Mouse (Mus musculus) adrenal gland, postnatal 14 days (tissue): ENCODE results near the gene Atp2c1. TPM values are rescaled to one million over a fixed set of nuclear protein-coding genes. Genes with fewer than 3 reads are reported as not detected.

ENCODE experiments used
- DNase-seq: peaks from one replicate; pipeline ENCODE4 v3.0.0; 2021; ENCODE audit warnings: mixed read lengths
- total RNA-seq: library from RNA; stranded (reverse); gene quantifications from 2 replicates; pipeline ENCODE4 v1.2.3, GENCODE M21; 2021

Gene Atp2c1
- total RNA-seq, 1 experiment from 2014 or later: 63.8 TPM

GRCm38 (mm10) chr9:105368605-105369004 is 158.5 kb downstream of the Atp2c1 start:
- DNase-seq: no peak

- no peak for DNase-seq
These were observed 160.9 kb downstream of the Atp2c1 start for GRCm38 (mm10) chr9:105366199-105366598.

GRCm38 (mm10) chr9:105363520-105364231 is 163.4 kb downstream of the Atp2c1 start:
- no peak for DNase-seq

GRCm38 (mm10) chr9:105362181-105362580 is 164.9 kb downstream of the Atp2c1 start:
- no peak for DNase-seq

Other genes starting within 250 kb of the Atp2c1 start
- 12.4 and 12.7 TPM in 2 replicates for gene Aste1, start 131.9 kb downstream of the Atp2c1 start, total RNA-seq
- gene Nek11, start 131.8 kb downstream of the Atp2c1 start, total RNA-seq: 0.19 TPM in 1 of 2 replicates, not detected in the other
- 30.4 and 32.8 TPM in 2 replicates for gene Pik3r4, start 115.7 kb upstream of the Atp2c1 start, total RNA-seq